Mouse (Mus musculus) liver, embryonic 14.5 days (tissue): ENCODE data around the gene Prtn3.

ENCODE experiments used
- CTCF ChIP-seq: IDR thresholded peaks from 2 replicates; pipeline ENCODE4 v1.5.1; 2016; ENCODE audit warnings: antibody characterized with exemption, low read depth, control low read depth
- EP300 ChIP-seq: IDR thresholded peaks from 2 replicates; pipeline ENCODE4 v1.6.1; 2016; ENCODE audit warnings: antibody characterized with exemption, low read depth

GRCm38 (mm10) chr10:79859116-79859515 lies 15.2 kb upstream of the Prtn3 start:
- no peak for TF ChIP-seq CTCF
- TF ChIP-seq EP300, result no peak
